Mouse (Mus musculus) MEL (cell line): ENCODE results near the gene Bptf.
"Not testable (repeated sequence)": the region's sequence is repeated elsewhere in the genome, so short reads cannot be mapped to it uniquely, and the experiment has no call there.

Source experiments
- CHD1 ChIP-seq: IDR thresholded peaks from 2 replicates; pipeline ENCODE4 v1.6.1; 2012; ENCODE audit warnings: low read depth, mild to moderate bottlenecking, inconsistent platforms, low read length, improper control_type of control experiment
- CTCF ChIP-seq, 3 experiments: IDR thresholded peaks in 2 of 3; conservative IDR thresholded peaks in 1 of 3; 2 replicates each; pipeline ENCODE4 v1.5.1; 2011 to 2012; ENCODE audit warnings: low read length in 3 of 3, low read depth in 2 of 3, mild to moderate bottlenecking in 2 of 3, improper control_type of control experiment in 1 of 3, inconsistent platforms in 1 of 3, mixed read lengths in 1 of 3, moderate library complexity in 1 of 3; ENCODE audit not compliant: control insufficient read depth in 1 of 3, insufficient read depth in 1 of 3, poor library complexity in 1 of 3, severe bottlenecking in 1 of 3
- ETS1 ChIP-seq: IDR thresholded peaks from 2 replicates; pipeline ENCODE4 v1.6.1; 2012; ENCODE audit warnings: low read depth, mild to moderate bottlenecking, inconsistent platforms, low read length, improper control_type of control experiment, moderate library complexity
- GATA1 ChIP-seq: IDR thresholded peaks from 2 replicates; pipeline ENCODE4 v1.6.1; 2011; ENCODE audit warnings: low read depth, low read length, improper control_type of control experiment
- HCFC1 ChIP-seq: IDR thresholded peaks from 2 replicates; pipeline ENCODE4 v1.6.1; 2012; ENCODE audit warnings: low read depth, mild to moderate bottlenecking, inconsistent platforms, low read length, improper control_type of control experiment, moderate library complexity
- MAFK ChIP-seq: IDR thresholded peaks from 2 replicates; pipeline ENCODE4 v1.6.1; 2011; ENCODE audit warnings: low read depth, mild to moderate bottlenecking, low read length, improper control_type of control experiment, borderline replicate concordance
- POLR2A ChIP-seq, 2 experiments: IDR thresholded peaks; 2 replicates each; pipeline ENCODE4 v1.6.1; 2011 to 2012; ENCODE audit warnings: low read length in 2 of 2, mild to moderate bottlenecking in 2 of 2, control low read depth in 1 of 2, improper control_type of control experiment in 1 of 2, low read depth in 1 of 2, moderate library complexity in 1 of 2; ENCODE audit not compliant: control insufficient read depth in 1 of 2, insufficient read depth in 1 of 2, poor library complexity in 1 of 2
- POLR2AphosphoS2 ChIP-seq: IDR thresholded peaks from 2 replicates; pipeline ENCODE4 v1.6.1; 2011; ENCODE audit warnings: low read length, improper control_type of control experiment
- RAD21 ChIP-seq: IDR thresholded peaks from 2 replicates; pipeline ENCODE4 v1.6.1; 2011; ENCODE audit warnings: mild to moderate bottlenecking, low read depth, low read length, improper control_type of control experiment
- TBP ChIP-seq: IDR thresholded peaks from 2 replicates; pipeline ENCODE4 v1.8.0; 2011; ENCODE audit warnings: low read depth, low read length, improper control_type of control experiment
- TCF12 ChIP-seq: IDR thresholded peaks from 2 replicates; pipeline ENCODE4 v1.6.1; 2014; ENCODE audit warnings: low read depth, mild to moderate bottlenecking, inconsistent platforms, low read length, improper control_type of control experiment, moderate library complexity
- ZMIZ1 ChIP-seq: IDR thresholded peaks from 2 replicates; pipeline ENCODE4 v1.6.1; 2012; ENCODE audit warnings: low read depth, mild to moderate bottlenecking, inconsistent platforms, low read length, improper control_type of control experiment, moderate library complexity

DNA sequence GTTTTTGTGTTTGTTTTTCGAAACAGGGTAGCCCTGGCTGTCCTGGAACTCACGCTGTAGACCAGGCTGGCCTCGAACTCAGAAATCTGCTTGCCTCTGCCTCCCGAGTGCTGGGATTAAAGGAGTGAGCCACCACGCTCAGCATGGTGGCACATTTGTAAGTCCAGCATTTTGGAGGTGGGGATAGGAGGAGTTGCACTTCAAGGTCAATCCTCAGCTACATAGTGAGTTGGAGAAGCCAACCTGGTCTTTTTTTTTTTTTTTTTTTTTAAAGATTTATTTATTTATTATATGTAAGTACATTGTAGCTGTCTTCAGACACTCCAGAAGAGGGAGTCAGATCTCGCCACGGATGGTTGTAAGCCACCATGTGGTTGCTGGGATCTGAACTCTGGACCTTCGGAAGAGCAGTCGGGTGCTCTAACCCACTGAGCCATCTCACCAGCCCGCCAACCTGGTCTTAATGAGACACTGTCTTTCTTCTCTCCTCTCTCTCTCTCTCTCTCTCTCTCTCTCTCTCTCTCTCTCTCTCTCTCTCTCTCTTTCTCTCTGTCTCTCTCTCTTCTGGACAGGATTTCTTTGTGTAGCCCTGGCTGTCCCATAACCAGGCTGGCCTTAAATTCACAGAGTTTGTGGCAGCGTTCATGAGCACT is 116.3 kb downstream of the Bptf start:
- TF ChIP-seq ZMIZ1; CHD1; TCF12; MAFK; RAD21; CTCF (IDR thresholded peaks at IDR 0.05 in 2 of 3, conservative IDR thresholded peaks at IDR 0.05 in 1 of 3; ENCODE audit: control insufficient read depth in 1 of 3, insufficient read depth in 1 of 3, low read depth in 2 of 3, low read length in 3 of 3, poor library complexity in 1 of 3, severe bottlenecking in 1 of 3); POLR2AphosphoS2; POLR2A (IDR thresholded peaks at IDR 0.05; ENCODE audit: control insufficient read depth in 1 of 2, insufficient read depth in 1 of 2, low read depth in 1 of 2, low read length in 2 of 2, poor library complexity in 1 of 2); GATA1; HCFC1; ETS1: not testable (repeated sequence)
- TF ChIP-seq TBP, result peak; percentile 95
